Mouse (Mus musculus): ENCODE measurements at regions not wholly inside any gene's neighbourhood (a gene's known extent, or its start where the extent isn't known, plus 50 kb on each side); places are given as distances from the start of the nearest gene placed in this dataset.

DNA sequence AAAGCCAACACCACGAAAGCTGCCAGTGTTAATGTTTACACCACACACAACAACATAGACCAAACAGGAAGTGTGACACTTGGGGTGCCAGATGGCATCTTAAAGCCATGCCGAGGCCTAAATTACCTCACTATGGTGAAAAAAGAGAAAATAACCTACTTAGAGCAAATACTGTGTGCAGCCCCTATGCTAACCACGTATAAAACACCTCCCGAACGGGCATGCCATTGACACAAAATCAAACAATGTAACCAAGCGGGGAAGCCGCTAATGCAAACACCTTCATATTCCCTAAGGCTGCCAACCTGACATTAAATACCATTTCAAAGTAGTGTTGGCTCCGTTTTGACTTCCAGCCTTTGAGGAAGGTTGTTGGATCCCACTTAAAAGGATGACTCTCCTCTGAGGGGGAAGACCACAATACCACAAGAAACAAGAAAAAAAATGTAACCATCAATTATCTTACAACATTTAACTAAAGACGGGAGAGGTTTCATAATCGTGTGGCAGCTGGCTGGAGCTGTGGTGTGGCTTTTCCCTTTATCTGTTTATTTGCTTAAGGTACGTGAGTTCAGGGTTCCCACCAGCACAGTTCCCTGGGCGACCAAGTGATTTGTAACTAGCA is 96.1 kb upstream of the Lef1 start:
- no peak for DNase-seq (ENCODE audit: low spot score)
- Histone ChIP-seq H3K4me2 (ENCODE audit: low read depth, low read length) (no peak overlapping the region), H3K27ac (ENCODE audit: low read depth) (no peak overlapping the region), H3K4me1 (ENCODE audit: control insufficient read depth, insufficient read depth) (no peaks in the 10 kb centered on the region), H3K9me3 (replicated peaks; ENCODE audit: control insufficient read depth, low read length) (no peaks in the 10 kb centered on the region), H3K27me3 (ENCODE audit: control insufficient read depth, insufficient read depth, low read length) (no peaks in the 10 kb centered on the region), H3K9ac (replicated peaks; ENCODE audit: low read depth, low read length) (no peak overlapping the region), H3K4me3 (ENCODE audit: low read depth, low read length) (no peak overlapping the region), H3K36me3 (replicated peaks; ENCODE audit: control insufficient read depth, insufficient read depth, low read length) (no peaks in the 10 kb centered on the region)
- no peak for ATAC-seq (ENCODE audit: insufficient read depth, low read depth)
- 78% methylated on average over 12 of the region's 12 CpGs for WGBS
- TF ChIP-seq EP300 (IDR thresholded peaks at IDR 0.05; ENCODE audit: low read depth) = no peak
- TF ChIP-seq CTCF (IDR thresholded peaks at IDR 0.05; ENCODE audit: low read depth) = no peak

DNA sequence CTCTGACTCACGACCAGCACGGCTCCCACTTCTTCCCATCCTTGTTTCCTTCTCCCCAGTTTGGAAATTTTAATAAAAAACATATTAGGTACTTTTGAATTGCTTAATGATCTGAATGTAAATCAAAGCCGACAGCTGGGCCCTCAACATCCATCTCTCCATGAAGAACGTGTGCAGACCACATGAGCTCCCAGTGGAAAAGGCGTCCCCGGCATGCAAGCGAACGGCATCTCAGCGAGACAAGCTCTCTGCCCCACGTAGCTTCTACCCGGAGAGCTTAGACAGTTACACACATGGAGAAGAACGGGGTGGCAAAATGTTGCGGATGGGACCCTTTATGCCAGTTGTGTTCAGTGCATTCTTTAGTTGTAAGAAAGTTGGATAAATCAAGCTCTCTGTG is 109.6 kb upstream of the Lef1 start:
- no peaks in the 10 kb centered on the region for H3K4me1 ChIP-seq (ENCODE audit: control insufficient read depth, insufficient read depth)
- H3K9me3 ChIP-seq (replicated peaks; ENCODE audit: control insufficient read depth, low read length) = no peaks in the 10 kb centered on the region
- H3K9ac ChIP-seq (replicated peaks; ENCODE audit: low read depth, low read length) = no peak overlapping the region
- DNase-seq (ENCODE audit: low spot score) (no peak), ATAC-seq (ENCODE audit: insufficient read depth, low read depth) (no peak)
- H3K27me3 ChIP-seq (ENCODE audit: control insufficient read depth, insufficient read depth, low read length) = no peaks in the 10 kb centered on the region
- H3K36me3 ChIP-seq (replicated peaks; ENCODE audit: control insufficient read depth, insufficient read depth, low read length) = no peaks in the 10 kb centered on the region
- WGBS = 86% methylated on average over 13 of the region's 13 CpGs
- no peak overlapping the region for H3K4me2 ChIP-seq (ENCODE audit: low read depth, low read length)
- no peak overlapping the region for H3K27ac ChIP-seq (ENCODE audit: low read depth)
- H3K4me3 ChIP-seq (ENCODE audit: low read depth, low read length) = no peak overlapping the region
- TF ChIP-seq EP300 (IDR thresholded peaks at IDR 0.05; ENCODE audit: low read depth) (no peak), CTCF (IDR thresholded peaks at IDR 0.05; ENCODE audit: low read depth) (no peak)

DNA sequence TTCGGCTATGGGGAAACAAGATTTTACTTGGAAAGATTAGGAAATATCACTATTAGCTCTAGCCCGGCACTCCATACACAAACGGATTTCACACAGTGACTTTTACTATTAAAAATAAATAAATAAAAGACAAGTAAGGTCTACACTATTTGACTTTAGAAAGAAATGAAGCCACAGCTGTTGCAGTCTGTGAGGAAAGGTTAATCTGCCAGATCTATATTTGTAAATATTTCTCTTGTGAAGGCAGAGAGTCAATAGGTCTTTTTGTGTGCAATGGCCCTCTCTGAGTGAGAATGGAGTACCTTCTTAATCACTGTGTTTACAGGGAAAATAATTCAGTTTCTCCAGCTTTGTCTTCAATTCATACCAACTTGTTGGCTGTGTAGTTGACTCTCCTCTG is 110.0 kb upstream of the Lef1 start:
- WGBS = 79% methylated on average over 3 of the region's 3 CpGs
- no peak for TF ChIP-seq EP300 (IDR thresholded peaks at IDR 0.05; ENCODE audit: low read depth)
- no peak for TF ChIP-seq CTCF (IDR thresholded peaks at IDR 0.05; ENCODE audit: low read depth)

DNA sequence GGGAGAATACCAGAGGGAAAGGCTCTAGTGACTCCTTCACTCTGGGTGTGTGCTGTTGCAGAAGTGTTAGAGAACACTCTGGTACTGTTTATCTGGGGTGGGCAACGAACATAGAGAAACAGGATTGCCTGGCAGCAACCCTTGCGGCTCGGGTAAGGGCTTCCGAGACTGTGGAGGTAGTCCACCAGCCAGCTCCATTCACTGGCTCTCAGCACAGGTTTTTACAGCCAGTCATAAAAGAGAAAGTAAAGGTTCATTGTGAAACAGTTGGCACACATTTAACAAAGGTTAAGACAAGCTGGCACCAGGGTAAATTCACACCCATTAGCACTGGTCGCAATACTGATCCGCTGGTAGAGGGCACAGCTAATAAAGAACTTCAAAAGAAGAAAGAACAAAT is 110.5 kb upstream of the Lef1 start:
- no peaks in the 10 kb centered on the region for H3K9me3 ChIP-seq (replicated peaks; ENCODE audit: control insufficient read depth, low read length)

More for the DNA sequence above, 110.0 kb upstream of the Lef1 start:
- Histone ChIP-seq H3K36me3 (replicated peaks; ENCODE audit: control insufficient read depth, insufficient read depth, low read length) (no peaks in the 10 kb centered on the region), H3K9ac (replicated peaks; ENCODE audit: low read depth, low read length) (no peak overlapping the region), H3K27me3 (ENCODE audit: control insufficient read depth, insufficient read depth, low read length) (no peaks in the 10 kb centered on the region), H3K4me2 (ENCODE audit: low read depth, low read length) (no peak overlapping the region), H3K27ac (ENCODE audit: low read depth) (no peak overlapping the region), H3K9me3 (replicated peaks; ENCODE audit: control insufficient read depth, low read length) (no peaks in the 10 kb centered on the region), H3K4me3 (ENCODE audit: low read depth, low read length) (no peak overlapping the region), H3K4me1 (ENCODE audit: control insufficient read depth, insufficient read depth) (no peaks in the 10 kb centered on the region)
- ATAC-seq (ENCODE audit: insufficient read depth, low read depth) (no peak), DNase-seq (ENCODE audit: low spot score) (no peak)

DNA sequence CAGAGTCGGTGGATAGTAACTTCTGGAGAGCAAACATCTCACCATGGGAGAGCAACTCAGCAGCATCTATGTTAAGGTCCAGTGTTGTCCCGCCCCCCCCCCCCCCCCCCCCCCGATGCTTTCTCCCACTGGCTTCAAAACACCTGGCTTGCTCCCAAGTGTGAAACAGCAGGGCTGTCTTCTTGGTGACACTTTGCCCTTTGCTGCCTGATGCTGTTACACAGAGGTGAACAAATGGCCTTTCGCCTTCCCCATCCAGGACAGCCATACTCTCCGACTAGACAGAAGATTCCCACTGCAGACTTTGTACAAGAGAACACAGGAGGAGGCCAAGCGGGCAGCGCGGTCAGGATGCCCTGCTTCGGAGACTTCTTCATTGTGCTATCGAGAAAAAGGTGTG is 111.8 kb upstream of the Lef1 start:
- H3K4me1 ChIP-seq (ENCODE audit: control insufficient read depth, insufficient read depth) = no peaks in the 10 kb centered on the region
- H3K27ac ChIP-seq (ENCODE audit: low read depth) = no peak overlapping the region
- H3K9me3 ChIP-seq (replicated peaks; ENCODE audit: control insufficient read depth, low read length) = no peaks in the 10 kb centered on the region
- ATAC-seq (ENCODE audit: insufficient read depth, low read depth) (no peak), DNase-seq (ENCODE audit: low spot score) (no peak)
- no peaks in the 10 kb centered on the region for H3K27me3 ChIP-seq (ENCODE audit: control insufficient read depth, insufficient read depth, low read length)
- no peaks in the 10 kb centered on the region for H3K36me3 ChIP-seq (replicated peaks; ENCODE audit: control insufficient read depth, insufficient read depth, low read length)
- TF ChIP-seq EP300 (IDR thresholded peaks at IDR 0.05; ENCODE audit: low read depth) (no peak), CTCF (IDR thresholded peaks at IDR 0.05; ENCODE audit: low read depth) (no peak)
- no peak overlapping the region for H3K9ac ChIP-seq (replicated peaks; ENCODE audit: low read depth, low read length)
- H3K4me3 ChIP-seq (ENCODE audit: low read depth, low read length) = no peak overlapping the region
- 70% methylated on average over 8 of the region's 10 CpGs for WGBS
- H3K4me2 ChIP-seq (ENCODE audit: low read depth, low read length) = no peak overlapping the region

More for the DNA sequence above, 110.5 kb upstream of the Lef1 start:
- Histone ChIP-seq H3K4me3 (ENCODE audit: low read depth, low read length) (no peak overlapping the region), H3K27ac (ENCODE audit: low read depth) (no peak overlapping the region), H3K36me3 (replicated peaks; ENCODE audit: control insufficient read depth, insufficient read depth, low read length) (no peaks in the 10 kb centered on the region), H3K4me1 (ENCODE audit: control insufficient read depth, insufficient read depth) (no peaks in the 10 kb centered on the region), H3K4me2 (ENCODE audit: low read depth, low read length) (no peak overlapping the region), H3K27me3 (ENCODE audit: control insufficient read depth, insufficient read depth, low read length) (no peaks in the 10 kb centered on the region), H3K9ac (replicated peaks; ENCODE audit: low read depth, low read length) (no peak overlapping the region)
- DNase-seq (ENCODE audit: low spot score) (no peak), ATAC-seq (ENCODE audit: insufficient read depth, low read depth) (no peak)
- TF ChIP-seq EP300 (IDR thresholded peaks at IDR 0.05; ENCODE audit: low read depth) (no peak), CTCF (IDR thresholded peaks at IDR 0.05; ENCODE audit: low read depth) (no peak)
- 83% methylated on average over 6 of the region's 6 CpGs for WGBS

DNA sequence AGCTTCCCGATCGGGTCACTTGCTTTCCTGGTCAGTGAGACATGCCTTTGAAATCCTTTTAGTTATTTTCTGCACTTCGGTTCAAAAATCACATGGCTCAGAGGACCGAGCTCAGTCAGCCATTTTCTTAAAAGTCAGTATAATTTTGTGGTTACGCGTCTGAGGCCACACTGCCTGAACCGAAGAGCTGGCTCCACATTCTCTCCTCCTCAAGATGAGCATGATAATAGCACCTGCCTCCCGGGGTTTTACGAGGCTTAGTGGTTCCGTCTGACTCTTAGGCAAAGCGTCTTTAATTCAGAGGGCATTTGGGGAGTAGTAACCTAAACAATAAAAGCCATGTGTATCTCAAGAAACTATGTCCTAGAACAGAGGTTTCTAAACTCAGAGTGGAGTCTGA is 113.5 kb upstream of the Lef1 start:
- Histone ChIP-seq H3K36me3 (replicated peaks; ENCODE audit: control insufficient read depth, insufficient read depth, low read length) (no peaks in the 10 kb centered on the region), H3K9me3 (replicated peaks; ENCODE audit: control insufficient read depth, low read length) (no peaks in the 10 kb centered on the region), H3K4me2 (ENCODE audit: low read depth, low read length) (no peak overlapping the region), H3K27ac (ENCODE audit: low read depth) (no peak overlapping the region), H3K4me1 (ENCODE audit: control insufficient read depth, insufficient read depth) (no peaks in the 10 kb centered on the region), H3K27me3 (ENCODE audit: control insufficient read depth, insufficient read depth, low read length) (no peaks in the 10 kb centered on the region), H3K9ac (replicated peaks; ENCODE audit: low read depth, low read length) (no peak overlapping the region), H3K4me3 (ENCODE audit: low read depth, low read length) (no peak overlapping the region)
- TF ChIP-seq CTCF (IDR thresholded peaks at IDR 0.05; ENCODE audit: low read depth) (no peak), EP300 (IDR thresholded peaks at IDR 0.05; ENCODE audit: low read depth) (no peak)
- DNase-seq (ENCODE audit: low spot score) (no peak), ATAC-seq (ENCODE audit: insufficient read depth, low read depth) (no peak)
- WGBS = 60% methylated on average over 11 of the region's 11 CpGs
